Mouse (Mus musculus): Measurements from ENCODE around the gene Rita1.

- no peak for TF ChIP-seq POLR2A (IDR thresholded peaks at IDR 0.05; ENCODE audit: low read depth, low read length)
- no peak for TF ChIP-seq CTCF (IDR thresholded peaks at IDR 0.05; ENCODE audit: extremely low read depth, insufficient read depth, insufficient read length, insufficient replicate concordance)
Observed at GRCm38 (mm10) chr5:120584968-120585367, 27.4 kb downstream of the Rita1 start.
